Mouse (Mus musculus): ENCODE data around the gene Mcrs1.

- TF ChIP-seq CTCF (IDR thresholded peaks at IDR 0.05; ENCODE audit: insufficient read depth, low read length) (no peak), POLR2A (IDR thresholded peaks at IDR 0.05; ENCODE audit: borderline replicate concordance, extremely low read depth, low read depth, low read length) (no peak)
Measured at GRCm38 (mm10) chr15:99238006-99238405, 13.8 kb downstream of the Mcrs1 start.

Data from lung, adult 2 months (tissue).